24 mouse cellular contexts compared by ENCODE assay signal in genomic region chr13:104747032-104747431, GRCm38 (mm10). TPM values are rescaled to one million over a fixed set of nuclear protein-coding genes. Genes with fewer than 3 reads are reported as not detected.
DNase-seq lines count a peak whose midpoint lies in the region; ATAC-seq lines count a peak whose summit lies in the region.
"Had no signal": no experiment of that assay in that cellular context is flagged by ENCODE, and none has a peak within 500 bp of the region (broad histone marks: within the 10 kb centered on the region; RNA-seq: fewer than 3 reads in every experiment).

No protein-coding gene starts in this region.

- no peaks in the 10 kb centered on the region for H3K4me1 ChIP-seq in forebrain, embryonic 11.5 days (replicated peaks; ENCODE audit: control insufficient read depth, insufficient read depth, low read length)
- H3K4me1 ChIP-seq: embryonic facial prominence, embryonic 12.5 days; embryonic facial prominence, embryonic 15.5 days; forebrain, embryonic 12.5 days; forebrain, embryonic 15.5 days; heart, embryonic 10.5 days; hindbrain, embryonic 15.5 days had no signal

- no peak overlapping the region for H3K4me3 ChIP-seq in forebrain, embryonic 11.5 days (ENCODE audit: low read depth, low read length)
- H3K4me3 ChIP-seq: embryonic facial prominence, embryonic 12.5 days; embryonic facial prominence, embryonic 15.5 days; forebrain, embryonic 12.5 days; forebrain, embryonic 15.5 days; heart, adult 2 months; heart, embryonic 10.5 days; heart, embryonic 13.5 days; hindbrain, embryonic 15.5 days had no signal

- H3K36me3 ChIP-seq in forebrain, embryonic 11.5 days (ENCODE audit: control insufficient read depth, insufficient read depth, low read length), result no peaks in the 10 kb centered on the region; the same call in 1 of the 2 replicates
- H3K36me3 ChIP-seq: embryonic facial prominence, embryonic 12.5 days; embryonic facial prominence, embryonic 15.5 days; forebrain, embryonic 12.5 days; forebrain, embryonic 15.5 days; heart, embryonic 10.5 days; heart, embryonic 13.5 days; hindbrain, embryonic 15.5 days had no signal

- no peak overlapping the region for H3K4me2 ChIP-seq in forebrain, embryonic 11.5 days (ENCODE audit: low read depth, low read length, severe bottlenecking)
- H3K4me2 ChIP-seq: embryonic facial prominence, embryonic 12.5 days; embryonic facial prominence, embryonic 15.5 days; forebrain, embryonic 12.5 days; forebrain, embryonic 15.5 days; heart, embryonic 13.5 days; hindbrain, embryonic 15.5 days had no signal

- DNase-seq in brain, adult 2 months (ENCODE audit: low read depth, low spot score), result peak; percentile 58
- DNase-seq in cerebellum, adult 11-12 months, result peak; percentile 44
- peak; percentile 26 for DNase-seq in cerebellum, adult 8-10 months
- peak; percentile 83 to 88 for DNase-seq in cerebellum, postnatal 10 days
- no peak for DNase-seq in spleen, postnatal 14 days (ENCODE audit: low spot score in 2 of 2)
- DNase-seq in kidney, adult 9 months, result no peak
- no peak for DNase-seq in layer of hippocampus, postnatal 14 days (ENCODE audit: low spot score in 2 of 2)
- DNase-seq in forebrain, embryonic 11.5 days (ENCODE audit: low spot score), result no peak
- DNase-seq: adrenal gland, adult 2 months; adrenal gland, postnatal 14 days; gastrocnemius, postnatal 10 days; gastrocnemius, postnatal 36 days; heart, adult 2 months; heart, postnatal 14 days; heart, postnatal 4 days had no signal

- no peaks in the 10 kb centered on the region for H3K27me3 ChIP-seq in forebrain, embryonic 11.5 days (ENCODE audit: control insufficient read depth, insufficient read depth, low read length)
- H3K27me3 ChIP-seq: embryonic facial prominence, embryonic 12.5 days; embryonic facial prominence, embryonic 15.5 days; forebrain, embryonic 12.5 days; forebrain, embryonic 15.5 days; heart, embryonic 13.5 days; hindbrain, embryonic 15.5 days had no signal

- H3K27ac ChIP-seq in forebrain, embryonic 11.5 days (ENCODE audit: low read depth, low read length), result no peak overlapping the region
- H3K27ac ChIP-seq: embryonic facial prominence, embryonic 12.5 days; embryonic facial prominence, embryonic 15.5 days; forebrain, embryonic 12.5 days; forebrain, embryonic 15.5 days; heart, adult 2 months; heart, embryonic 10.5 days; heart, embryonic 13.5 days; hindbrain, embryonic 15.5 days had no signal

- H3K9ac ChIP-seq in forebrain, embryonic 11.5 days (ENCODE audit: low read length), result no peak overlapping the region
- H3K9ac ChIP-seq: embryonic facial prominence, embryonic 12.5 days; embryonic facial prominence, embryonic 15.5 days; forebrain, embryonic 12.5 days; forebrain, embryonic 15.5 days; heart, embryonic 13.5 days; hindbrain, embryonic 15.5 days had no signal

- H3K9me3 ChIP-seq in forebrain, embryonic 11.5 days (ENCODE audit: control insufficient read depth, low read length), result no peaks in the 10 kb centered on the region
- H3K9me3 ChIP-seq: embryonic facial prominence, embryonic 12.5 days; embryonic facial prominence, embryonic 15.5 days; forebrain, embryonic 12.5 days; forebrain, embryonic 15.5 days; heart, embryonic 10.5 days; heart, embryonic 13.5 days; hindbrain, embryonic 15.5 days had no signal

- no peak for ATAC-seq in forebrain, embryonic 11.5 days (replicated peaks; ENCODE audit: low FRiP score)
- ATAC-seq: CD4-positive, CD25-positive, alpha-beta regulatory T cell, adult 4 months; forebrain, embryonic 15.5 days; intestine, postnatal 0 days had no signal

RNA-seq across cellular contexts. Expression of gene Srek1ip1, which starts 45.3 kb away (rescaled TPM):
- 10 to 100 TPM; 14.4 to 15.0 TPM for total RNA-seq in layer of hippocampus, postnatal 14 days (2021)
- 19.6 and 20.3 TPM in 2 replicates for polyA plus RNA-seq in forebrain, embryonic 11.5 days (2014; fragmentation: Nextera tagmentation; extraction: Ambion mirVana)

Comparison
In these comparisons a context has a peak if more than half of its experiments do, and no peak if none do; other contexts are left out.
1. DNase-seq: peak in brain, adult 2 months (single experiment), cerebellum, adult 11-12 months (single experiment), cerebellum, adult 8-10 months (single experiment) and cerebellum, postnatal 10 days (2 of 2); none in spleen, postnatal 14 days (0 of 2), kidney, adult 9 months (single experiment), layer of hippocampus, postnatal 14 days (0 of 2) and forebrain, embryonic 11.5 days (single experiment).